Mouse (Mus musculus) neural tube, embryonic 14.5 days (tissue): ENCODE measurements around the gene Rbm39. TPM values are rescaled to one million over a fixed set of nuclear protein-coding genes. Genes with fewer than 3 reads are reported as not detected.

ENCODE experiments used
- ATAC-seq: fragments of 200-750 bp; cut with Nextera tagmentation; 2 replicates; pipeline ENCODE4 v1.8.0; 2017; ENCODE audit warnings: low read depth, mild to moderate bottlenecking, moderate TSS enrichment, moderate library complexity
- H3K27ac ChIP-seq: fragments of 300-500 bp; sonication (generic); 2 replicates; pipeline ENCODE4 v1.5.1; 2014; ENCODE audit warnings: low read depth, mild to moderate bottlenecking, control low read depth, low read length, moderate library complexity, mixed read lengths
- H3K27me3 ChIP-seq: fragments of 300-500 bp; sonication (generic); 2 replicates; pipeline ENCODE4 v1.6.1; 2014; ENCODE audit warnings: low read length; ENCODE audit not compliant: control insufficient read depth, insufficient read depth
- H3K36me3 ChIP-seq: fragments of 300-500 bp; sonication (generic); 2 replicates; pipeline ENCODE4 v1.6.1; 2014; ENCODE audit warnings: low read length, mixed read lengths; ENCODE audit not compliant: control insufficient read depth, insufficient read depth
- H3K4me1 ChIP-seq: fragments of 300-500 bp; sonication (generic); 2 replicates; pipeline ENCODE4 v1.6.1; 2014; ENCODE audit warnings: low read length; ENCODE audit not compliant: control insufficient read depth, insufficient read depth
- H3K4me2 ChIP-seq: fragments of 300-500 bp; sonication (generic); 2 replicates; pipeline ENCODE4 v1.6.1; 2014; ENCODE audit warnings: mild to moderate bottlenecking, low read depth, low read length, control low read depth
- H3K4me3 ChIP-seq: fragments of 300-500 bp; sonication (generic); 2 replicates; pipeline ENCODE4 v1.5.1; 2014; ENCODE audit warnings: low read depth, low read length, control low read depth, mixed read lengths
- H3K9ac ChIP-seq: fragments of 300-500 bp; sonication (generic); replicated peaks from 2 replicates; pipeline ENCODE4 v1.6.1; 2014; ENCODE audit warnings: low read depth, mild to moderate bottlenecking, control low read depth, low read length, mixed read lengths
- H3K9me3 ChIP-seq: fragments of 300-500 bp; sonication (generic); 2 replicates; pipeline ENCODE4 v1.6.1; 2016; ENCODE audit warnings: low read length; ENCODE audit not compliant: control insufficient read depth
- WGBS: fragments of 180-500 bp; shearing (Covaris S2); extraction: QIAGEN DNeasy Blood & Tissue Kit; methylation state at CpG from one replicate; pipeline ENCODE4 v1.1.7; 2014; 5-methylcytosine and 5-hydroxymethylcytosine counted together
- polyA plus RNA-seq: library from polyadenylated mRNA; unstranded; fragments of >200 nt; fragmentation: Nextera tagmentation; extraction: Ambion mirVana; gene quantifications from 2 replicates; pipeline ENCODE4 v1.2.1, GENCODE M21; 2014

Gene Rbm39
- polyA plus RNA-seq, 1 experiment from 2014 or later, result 504 TPM

DNA sequence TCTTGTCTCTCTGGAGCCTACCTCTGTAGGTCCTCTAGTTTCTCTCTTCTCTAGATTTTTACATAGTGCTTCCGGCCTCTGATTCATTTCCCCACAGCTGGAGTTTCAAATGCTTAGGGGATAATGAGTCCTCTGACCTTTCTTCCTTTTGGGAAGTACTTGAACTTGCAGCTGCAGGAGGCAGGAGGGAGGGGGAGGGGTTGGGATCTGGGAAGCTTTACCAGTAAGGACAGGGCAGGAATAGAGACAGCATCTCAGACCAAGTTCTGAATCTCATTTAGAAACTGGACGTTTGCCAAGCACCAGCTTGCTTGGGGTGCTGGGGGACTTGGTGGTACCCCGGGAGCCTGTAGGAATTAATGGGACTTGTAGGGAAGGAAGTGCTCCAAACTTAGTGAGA is 19.9 kb upstream of the Rbm39 start:
- Histone ChIP-seq H3K36me3 (peaks cover 4% of the 10 kb centered on the region; the same call in 1 of the 2 replicates), H3K27ac (no peak overlapping the region), H3K4me1 (peaks cover 28% of the 10 kb centered on the region), H3K9me3 (no peaks in the 10 kb centered on the region), H3K9ac (no peak overlapping the region), H3K4me3 (no peak overlapping the region), H3K27me3 (no peaks in the 10 kb centered on the region), H3K4me2 (no peak overlapping the region)
- 57% methylated on average over 3 of the region's 3 CpGs for WGBS
- no peak for ATAC-seq

DNA sequence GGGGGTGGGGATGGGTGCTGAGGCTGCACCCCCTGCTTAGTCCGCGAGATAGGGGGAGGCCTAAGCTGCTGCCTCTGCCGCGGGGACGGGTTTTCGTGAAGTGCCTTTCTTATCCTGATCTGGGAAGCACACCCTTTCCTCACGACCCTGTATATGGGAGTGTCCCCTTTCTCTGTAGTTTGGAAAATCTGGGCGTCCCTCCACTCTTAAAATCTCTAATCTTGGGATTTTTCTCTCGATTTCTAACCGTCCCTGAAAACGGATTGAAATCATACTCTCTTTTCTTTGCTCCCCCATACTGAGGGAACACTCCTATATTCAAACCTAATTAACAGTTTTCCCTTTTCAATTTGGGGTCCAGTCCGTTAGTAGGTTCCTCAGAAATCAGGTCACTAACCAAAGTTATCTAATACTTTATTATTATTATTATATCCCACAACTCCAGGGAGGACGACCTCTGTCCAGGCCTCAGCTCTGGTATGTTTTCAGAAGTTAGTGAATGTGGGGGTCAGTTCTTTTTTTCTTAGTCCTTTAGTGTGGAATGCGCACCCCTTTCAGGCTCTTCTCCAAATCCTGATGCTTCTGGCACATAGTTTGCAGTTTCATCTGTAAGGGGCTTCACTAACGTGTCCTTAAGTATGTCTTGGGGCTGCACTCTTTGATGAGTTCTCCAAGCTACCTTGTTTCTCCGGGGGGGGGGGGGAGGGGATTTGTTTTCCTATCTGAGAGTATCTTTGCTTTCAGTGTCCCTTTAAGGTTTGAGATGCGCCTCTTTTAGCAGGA is 17.3 kb upstream of the Rbm39 start:
- 7% methylated on average over 17 of the region's 17 CpGs for WGBS

DNA sequence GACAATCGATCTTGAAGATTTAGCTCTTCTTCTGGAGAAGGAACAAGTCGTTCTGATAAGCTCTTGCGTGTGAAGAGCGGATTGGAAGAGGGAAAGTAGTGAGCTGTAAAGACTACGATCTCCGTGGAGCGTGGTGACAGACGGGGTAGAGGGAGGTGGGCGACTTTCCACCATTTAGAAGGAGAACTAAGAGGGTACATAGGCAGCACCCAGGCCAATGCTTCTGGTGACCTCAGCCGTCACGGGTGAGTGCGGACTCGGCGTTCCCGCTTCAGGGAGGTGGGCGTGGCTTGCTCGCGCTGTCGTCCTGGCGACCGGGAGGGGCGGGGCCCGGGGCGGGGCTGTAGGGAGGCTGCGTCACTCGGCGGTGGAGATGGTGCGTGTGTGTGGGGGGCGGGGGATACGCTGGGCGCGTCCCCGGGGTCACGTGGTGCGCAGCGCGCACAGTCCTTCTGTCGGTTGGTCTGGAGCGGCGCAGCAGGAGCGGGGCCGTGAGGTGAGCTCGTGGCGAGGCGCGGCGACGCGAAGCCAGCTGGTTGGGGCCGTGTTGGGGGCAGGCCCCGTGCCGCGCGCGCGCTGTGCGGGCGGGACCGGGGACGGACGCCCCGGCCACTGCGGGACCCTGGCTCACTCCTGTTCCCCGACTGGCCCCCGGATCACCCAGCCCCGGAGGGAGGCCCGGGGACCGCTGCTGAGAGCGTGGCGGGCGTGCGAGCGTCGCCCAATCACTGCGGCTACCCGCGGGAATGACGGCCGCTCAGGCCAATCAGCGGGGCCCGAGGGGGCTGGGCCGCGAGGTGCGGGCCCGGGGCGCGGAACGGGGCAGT is 16.5 kb upstream of the Rbm39 start, which contains the start of gene Phf20:
Gene Phf20 (plus strand): TSS at position 165 of the 827 bp plus-strand sequence.
- Histone ChIP-seq H3K4me1 (peaks cover 15% of the 10 kb centered on the region), H3K27me3 (no peaks in the 10 kb centered on the region), H3K36me3 (peaks cover 4% of the 10 kb centered on the region; the same call in 1 of the 2 replicates), H3K4me3 (peak within 1 kb of the TSS; percentile 76), H3K27ac (peak within 1 kb of the TSS; percentile 97), H3K9ac (peak within 1 kb of the TSS; percentile 91), H3K9me3 (no peaks in the 10 kb centered on the region), H3K4me2 (peak within 1 kb of the TSS; percentile 73)
- peak; percentile 98 for ATAC-seq
- under 1% methylated on average over 71 of the region's 88 CpGs for WGBS

More for the DNA sequence above, 17.3 kb upstream of the Rbm39 start:
- Histone ChIP-seq H3K9ac (peak overlapping the region; percentile 91), H3K4me2 (peak overlapping the region; percentile 73), H3K27ac (peak overlapping the region; percentile 97), H3K27me3 (no peaks in the 10 kb centered on the region), H3K9me3 (no peaks in the 10 kb centered on the region), H3K36me3 (peaks cover 4% of the 10 kb centered on the region; the same call in 1 of the 2 replicates), H3K4me1 (peaks cover 17% of the 10 kb centered on the region), H3K4me3 (peak overlapping the region; percentile 76)
- no peak for ATAC-seq

DNA sequence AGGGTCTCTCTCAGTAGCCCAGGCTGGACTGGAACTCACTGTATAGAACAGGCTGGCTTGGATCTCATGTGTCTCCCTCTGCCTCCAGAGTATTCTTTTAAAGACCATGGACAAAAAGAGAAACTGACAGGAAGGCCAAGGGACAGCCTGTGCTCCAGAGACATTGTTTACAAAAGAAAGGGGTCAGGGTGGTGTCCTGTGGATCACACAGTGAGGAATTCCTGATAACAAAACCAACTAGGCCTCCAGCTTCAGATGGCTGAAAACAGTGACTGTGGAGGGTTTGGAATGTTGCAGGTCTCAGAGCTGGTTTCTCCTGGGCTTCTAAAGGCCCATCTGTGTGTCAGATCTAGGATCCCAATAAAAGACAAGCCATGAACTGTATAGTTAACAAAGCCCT is 14.5 kb upstream of the Rbm39 start:
- ATAC-seq, result no peak
- H3K4me2 ChIP-seq, result no peak overlapping the region
- H3K9me3 ChIP-seq, result no peaks in the 10 kb centered on the region
- H3K36me3 ChIP-seq, result no peaks in the 10 kb centered on the region
- H3K4me3 ChIP-seq, result no peak overlapping the region
- no peak overlapping the region for H3K27ac ChIP-seq
- no peaks in the 10 kb centered on the region for H3K27me3 ChIP-seq
- H3K9ac ChIP-seq, result no peak overlapping the region
- H3K4me1 ChIP-seq, result peaks cover 15% of the 10 kb centered on the region

DNA sequence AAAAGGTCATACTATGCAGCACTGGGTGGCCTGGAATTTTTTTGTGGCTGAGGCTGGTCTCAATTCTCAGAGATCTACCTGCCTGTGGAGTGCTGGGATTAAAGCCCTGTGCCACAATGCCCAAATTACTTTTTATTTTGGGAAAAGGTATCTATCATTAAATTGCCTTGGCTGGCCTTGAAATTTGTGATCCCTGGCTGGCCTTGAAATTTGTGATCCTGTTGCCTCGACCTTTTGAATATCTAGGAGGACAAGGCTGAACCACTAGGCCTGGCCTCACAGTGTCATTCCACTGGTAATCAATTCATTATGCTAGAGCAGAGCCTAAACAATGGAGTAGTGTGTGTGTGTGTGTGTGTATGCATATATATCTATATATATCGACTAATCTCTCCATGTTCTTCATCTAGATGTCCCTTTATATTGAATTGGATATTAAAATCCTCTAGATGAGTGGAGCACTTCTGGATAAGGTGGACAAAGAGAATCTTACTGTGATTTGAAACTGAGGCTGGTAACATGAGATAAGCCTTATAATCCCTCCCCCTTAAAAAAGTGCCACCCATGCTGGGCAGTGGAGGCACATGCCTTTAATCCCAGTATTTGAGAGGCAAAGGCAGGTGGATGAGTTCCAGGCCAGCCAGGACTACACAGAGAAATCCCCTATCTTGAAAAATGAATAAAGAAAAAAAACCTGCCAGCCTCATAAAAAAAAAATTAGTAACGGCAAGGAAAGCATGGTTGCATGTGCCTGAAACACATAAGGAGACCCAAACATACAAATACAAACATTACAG is 13.2 kb upstream of the Rbm39 start:
- Histone ChIP-seq H3K4me3 (no peak overlapping the region), H3K9me3 (no peaks in the 10 kb centered on the region), H3K9ac (no peak overlapping the region), H3K36me3 (no peaks in the 10 kb centered on the region), H3K27me3 (no peaks in the 10 kb centered on the region), H3K27ac (no peak overlapping the region), H3K4me2 (no peak overlapping the region), H3K4me1 (peaks cover 10% of the 10 kb centered on the region)
- 92% methylated on average over 3 of the region's 3 CpGs for WGBS
- no peak for ATAC-seq

DNA sequence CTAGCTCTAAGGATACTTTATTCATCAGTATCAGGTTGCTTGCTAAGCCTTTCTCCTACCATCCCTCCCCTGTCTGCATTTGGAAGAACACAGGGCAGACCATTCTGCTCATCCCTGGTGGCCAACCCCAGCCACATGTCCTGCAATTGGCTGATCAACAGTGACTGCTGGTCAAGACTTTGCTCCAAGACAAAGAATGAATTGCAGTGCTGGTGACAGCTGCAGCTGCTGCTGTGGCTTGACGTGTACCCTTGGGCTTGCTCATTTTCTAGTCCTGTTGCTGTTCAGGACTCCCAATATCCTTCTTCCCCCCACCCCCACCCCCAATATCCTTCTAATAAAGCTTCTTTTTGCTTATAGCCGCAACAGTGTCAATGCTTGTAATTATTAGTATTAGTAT is 12.0 kb upstream of the Rbm39 start:
- H3K27ac ChIP-seq, result no peak overlapping the region
- H3K9ac ChIP-seq, result no peak overlapping the region
- no peak overlapping the region for H3K4me3 ChIP-seq
- H3K4me2 ChIP-seq, result no peak overlapping the region
- no peaks in the 10 kb centered on the region for H3K36me3 ChIP-seq
- H3K9me3 ChIP-seq, result no peaks in the 10 kb centered on the region
- WGBS, result 76% methylated on average over 2 of the region's 2 CpGs
- H3K27me3 ChIP-seq, result no peaks in the 10 kb centered on the region
- 0 out of 2 replicates have a peak, but pooled peaks cover 2% of the 10 kb centered on the region for H3K4me1 ChIP-seq
- ATAC-seq, result no peak

DNA sequence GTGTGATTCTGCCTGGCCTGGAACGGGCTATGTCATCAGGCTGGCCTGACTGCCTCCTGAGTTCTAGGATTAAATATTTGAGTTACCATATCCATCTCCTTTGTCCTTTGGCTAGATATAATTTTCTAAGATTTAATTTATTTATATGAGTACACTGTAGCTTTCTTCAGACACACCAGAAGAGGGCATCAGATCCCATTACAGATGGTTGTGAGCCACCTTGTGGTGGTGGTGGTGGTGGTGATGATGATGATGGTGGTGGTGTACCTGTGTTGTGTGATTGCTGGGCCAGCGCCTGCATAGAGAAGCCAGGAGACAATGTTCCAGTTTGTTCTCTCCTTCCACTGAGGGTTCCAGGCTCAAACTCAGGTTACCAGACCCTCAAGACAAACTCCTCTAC is 11.5 kb upstream of the Rbm39 start:
- Histone ChIP-seq H3K36me3 (no peaks in the 10 kb centered on the region), H3K9ac (no peak overlapping the region), H3K4me2 (no peak overlapping the region), H3K27me3 (no peaks in the 10 kb centered on the region), H3K4me3 (no peak overlapping the region), H3K4me1 (0 out of 2 replicates have a peak, but pooled peaks cover 2% of the 10 kb centered on the region), H3K9me3 (no peaks in the 10 kb centered on the region), H3K27ac (no peak overlapping the region)
- 97% methylated on average over 2 of the region's 2 CpGs for WGBS
- no peak for ATAC-seq

DNA sequence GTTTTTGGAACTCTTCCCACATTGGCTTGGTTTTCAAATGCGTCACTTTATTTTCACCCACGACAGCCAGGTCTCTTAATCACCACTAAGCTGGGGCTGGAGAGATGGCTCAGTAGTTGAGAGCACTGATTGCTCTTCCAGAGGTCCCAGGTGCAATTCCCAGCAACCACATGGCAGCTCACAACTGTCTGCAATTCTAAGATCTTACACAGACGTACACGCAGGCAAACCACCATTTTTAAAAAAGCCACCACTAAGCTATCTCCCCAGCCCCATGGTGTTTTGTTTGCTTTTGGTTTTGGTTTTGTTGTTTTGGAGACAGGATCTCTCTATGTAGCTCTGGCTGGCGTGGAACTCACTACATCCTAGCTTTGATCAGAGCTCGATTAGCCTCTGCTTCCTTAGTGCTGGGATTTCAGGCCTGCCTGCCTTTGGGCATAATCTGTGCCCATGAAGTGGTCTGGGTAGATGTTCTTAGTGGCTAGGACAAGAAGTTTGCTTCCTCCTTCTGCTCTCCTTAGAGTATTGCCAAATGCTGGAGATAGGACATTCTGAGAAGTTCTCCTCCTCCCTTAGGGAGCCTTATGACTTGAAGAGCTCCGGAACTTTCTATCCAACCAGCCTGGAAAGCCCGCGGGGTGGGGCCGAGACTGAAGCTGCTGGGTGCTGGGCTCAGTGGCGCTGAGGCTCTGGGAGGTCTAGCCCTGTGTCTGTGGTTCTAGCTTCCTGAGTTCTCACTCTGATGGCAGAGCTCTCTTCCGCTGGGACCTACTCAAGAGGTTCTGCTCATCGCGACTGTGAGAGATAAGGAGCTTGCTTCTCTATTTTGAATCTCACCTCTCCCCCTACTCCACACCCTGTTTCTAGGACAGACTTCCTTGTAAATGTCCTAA is 10.2 kb upstream of the Rbm39 start:
- H3K9ac ChIP-seq, result no peak overlapping the region
- H3K27me3 ChIP-seq, result no peaks in the 10 kb centered on the region
- ATAC-seq, result no peak
- no peak overlapping the region for H3K27ac ChIP-seq
- H3K4me3 ChIP-seq, result no peak overlapping the region
- no peaks in the 10 kb centered on the region for H3K9me3 ChIP-seq
- H3K4me2 ChIP-seq, result no peak overlapping the region
- H3K4me1 ChIP-seq, result no peaks in the 10 kb centered on the region
- no peaks in the 10 kb centered on the region for H3K36me3 ChIP-seq
- WGBS, result 88% methylated on average over 14 of the region's 14 CpGs
